Mouse (Mus musculus): Measurements from ENCODE around the gene Smco1.

- TF ChIP-seq POLR2A (IDR thresholded peaks at IDR 0.05; ENCODE audit: borderline replicate concordance, extremely low read depth, insufficient read depth, insufficient read length, poor library complexity, severe bottlenecking) (no peak), CTCF (IDR thresholded peaks at IDR 0.05; ENCODE audit: borderline replicate concordance, extremely low read depth, insufficient read depth, insufficient read length) (no peak)
These were observed 31.8 kb downstream of the Smco1 start for GRCm38 (mm10) chr16:32303046-32303445.
